Mouse (Mus musculus) testis, adult 2 months (tissue): ENCODE results near the gene Aspm.
"Not testable (repeated sequence)": the region's sequence is repeated elsewhere in the genome, so short reads cannot be mapped to it uniquely, and the experiment has no call there.

Experiments
- CTCF ChIP-seq: fragments of 200-500 bp; IDR thresholded peaks from 2 replicates; pipeline ENCODE4 v1.5.1; 2012; ENCODE audit warnings: low read depth, mild to moderate bottlenecking, inconsistent platforms, low read length, moderate library complexity; ENCODE audit not compliant: control insufficient read depth, insufficient read depth, insufficient replicate concordance
- POLR2A ChIP-seq: fragments of 200-500 bp; IDR thresholded peaks from 2 replicates; pipeline ENCODE4 v1.6.1; 2012; ENCODE audit warnings: low read depth, mild to moderate bottlenecking, inconsistent platforms, low read length, moderate library complexity; ENCODE audit not compliant: control insufficient read depth

GRCm38 (mm10) chr1:139443103-139443502 lies 11.5 kb upstream of the Aspm start:
- TF ChIP-seq POLR2A, CTCF: not testable (repeated sequence)
